Mouse (Mus musculus) hindlimb bud, embryonic 11.5 days (tissue): ENCODE measurements at regions not wholly inside any gene's neighbourhood (a gene's known extent, or its start where the extent isn't known, plus 50 kb on each side); places are given as distances from the start of the nearest gene placed in this dataset.

Experiments
- DNase-seq: peaks from one replicate; pipeline ENCODE4 v3.0.0-alpha.2; 2012; ENCODE audit warnings: low read depth, low spot score; ENCODE audit errors: extremely low spot score

DNA sequence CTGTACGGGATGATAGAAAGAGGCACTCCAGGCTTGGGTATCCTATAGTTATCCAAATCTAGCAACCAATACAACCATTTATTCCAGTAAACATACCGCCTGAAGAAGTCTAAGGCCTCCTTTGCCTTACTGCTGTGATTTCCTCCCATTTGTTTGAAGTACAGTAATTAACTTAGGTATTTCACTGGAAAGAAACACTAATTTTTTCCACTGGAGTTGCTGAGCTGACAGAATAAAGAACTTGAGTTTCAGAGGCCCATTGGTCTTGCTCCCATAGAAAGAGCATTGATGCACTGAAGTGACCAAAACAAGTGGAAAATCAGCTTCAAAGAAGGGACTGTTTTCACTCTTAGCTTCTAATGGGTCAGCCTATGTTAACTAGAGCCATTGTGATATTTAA, 1100.8 kb upstream of the Gm7489 start:
- DNase-seq = no peak

DNA sequence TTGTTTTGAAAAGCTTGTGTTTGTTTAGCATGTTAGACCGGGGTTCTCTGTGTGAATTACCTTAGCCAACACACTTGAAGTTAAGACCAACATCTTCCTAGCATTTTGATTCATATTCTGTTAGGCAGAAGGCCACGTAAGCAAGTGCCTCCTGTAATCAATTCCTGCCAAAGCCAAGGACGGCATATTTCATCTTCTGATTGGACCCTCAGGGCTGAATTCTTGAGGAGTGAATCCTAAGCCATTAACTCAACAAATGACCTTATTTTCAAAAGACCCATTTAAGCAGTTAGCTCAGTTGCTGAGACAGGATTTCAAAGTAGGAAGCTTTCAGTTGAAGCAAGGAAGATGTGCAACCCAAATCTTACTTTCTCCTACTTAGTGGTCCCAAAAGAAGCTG, 1099.5 kb upstream of the Gm7489 start:
- DNase-seq = no peak

DNA sequence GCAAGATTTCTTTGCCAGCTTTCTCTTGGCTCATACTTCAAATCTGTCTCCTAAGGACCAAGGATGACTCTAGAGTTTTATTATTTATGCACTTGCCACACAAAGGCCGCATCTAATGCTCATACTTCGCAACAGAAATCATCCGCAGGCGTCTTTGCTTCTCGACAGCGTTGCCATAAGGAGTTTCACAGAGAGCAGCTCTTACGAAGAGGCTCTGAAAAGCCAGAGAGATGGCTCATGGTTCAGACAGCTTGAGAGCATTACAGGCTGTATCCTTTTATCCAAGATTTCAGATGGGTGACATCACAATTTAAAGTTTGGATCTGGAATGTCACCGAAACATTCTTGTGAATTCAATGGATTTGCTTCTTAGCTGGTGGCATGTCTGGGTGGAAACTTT, 1098.7 kb upstream of the Gm7489 start:
- DNase-seq = no peak

DNA sequence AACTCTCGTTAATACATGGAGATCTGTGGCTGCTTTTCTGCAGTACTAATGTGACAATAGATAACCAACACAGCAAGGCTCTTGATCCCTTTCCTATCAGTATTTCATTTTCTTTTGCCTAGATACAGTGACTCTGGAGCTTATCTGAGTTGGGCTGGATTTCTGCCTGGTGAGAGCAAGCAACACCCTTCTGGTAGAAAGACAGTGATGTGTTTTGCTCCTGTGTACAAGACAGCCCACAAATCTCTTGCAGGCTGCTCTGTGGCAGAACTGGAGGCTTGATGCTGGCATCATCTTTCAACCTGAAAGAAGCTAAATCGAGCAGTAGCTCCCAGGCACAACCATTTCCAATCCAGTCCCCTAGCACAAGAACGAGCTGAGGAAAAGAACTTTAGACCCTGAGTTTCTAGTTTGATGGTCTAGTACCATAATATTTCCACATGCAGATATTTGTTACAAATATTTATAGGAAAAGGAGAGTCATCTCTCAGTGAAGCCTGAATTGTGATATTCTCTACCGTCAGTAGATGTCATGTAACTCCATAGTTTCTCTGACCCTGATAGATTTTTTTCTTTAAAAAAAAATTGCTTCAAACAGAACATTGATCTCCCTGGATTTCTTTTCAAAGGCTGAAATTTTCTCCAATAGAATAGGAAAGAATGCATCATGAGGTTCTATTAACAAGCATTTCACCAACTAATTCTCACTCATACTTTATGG, 1079.1 kb upstream of the Gm7489 start:
- no peak for DNase-seq

DNA sequence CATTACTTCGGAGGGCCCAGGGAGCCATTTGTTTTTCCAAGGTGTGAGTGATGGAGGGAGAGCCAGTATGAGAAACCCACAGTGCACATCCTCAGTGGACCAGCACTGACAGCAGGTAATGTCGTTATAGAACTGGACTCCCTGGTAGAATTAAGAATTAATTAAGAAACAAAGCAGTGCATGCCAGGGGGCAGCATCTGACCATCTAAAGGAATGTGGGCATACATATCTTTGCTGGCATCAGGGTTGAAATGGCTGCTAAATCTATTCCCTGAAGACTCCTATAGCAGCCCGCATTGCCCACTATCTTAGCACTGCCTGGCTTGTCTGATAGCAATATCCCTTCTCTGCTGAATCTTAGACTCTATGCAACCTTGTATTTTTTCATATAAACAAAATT, 1076.1 kb upstream of the Gm7489 start:
- DNase-seq = no peak

GRCm38 (mm10) chr15:52820796-52821195, 1063.9 kb upstream of the Gm7489 start:
- DNase-seq = no peak

GRCm38 (mm10) chr15:52836896-52837295, 1047.8 kb upstream of the Gm7489 start:
- DNase-seq = peak; percentile 49

DNA sequence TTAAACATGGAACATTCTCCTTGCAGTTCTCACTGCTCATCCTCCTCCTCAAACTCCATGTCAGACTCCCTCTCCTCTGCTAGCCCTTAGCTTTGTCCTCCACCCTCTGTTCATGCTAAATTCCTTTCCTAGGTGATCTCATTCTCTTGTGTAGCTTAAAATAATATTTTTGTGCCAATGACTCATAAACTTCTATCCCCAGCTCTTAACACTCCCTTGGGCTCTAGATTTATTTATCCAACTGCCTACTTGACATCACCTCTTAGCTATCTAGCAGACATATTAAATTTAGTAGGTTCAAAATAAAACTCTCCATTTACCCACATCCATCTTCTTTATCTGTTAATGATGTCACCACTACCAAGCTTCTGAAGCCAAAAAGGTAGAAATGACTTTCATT, 1036.6 kb upstream of the Gm7489 start:
- no peak for DNase-seq

DNA sequence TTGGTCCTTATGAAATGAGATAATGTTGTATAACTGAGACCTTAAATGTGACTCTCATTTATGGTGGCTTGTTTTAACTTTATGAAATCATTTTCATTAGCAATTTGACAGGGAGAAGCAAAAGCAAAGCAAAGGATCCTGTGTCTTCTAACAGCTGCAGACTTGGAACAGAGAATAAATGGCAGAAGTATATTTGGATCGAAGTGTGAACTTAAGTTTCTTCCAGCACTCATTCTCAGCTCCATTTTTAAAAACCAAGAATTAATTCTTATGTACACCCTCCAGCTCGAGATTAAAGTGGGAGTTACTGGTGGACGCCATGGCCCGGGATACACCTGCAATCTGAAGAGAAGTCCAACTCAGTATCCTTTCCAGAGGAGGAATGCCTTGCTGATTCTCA, 1026.0 kb upstream of the Gm7489 start:
- no peak for DNase-seq

- no peak for DNase-seq
These were observed 1021.2 kb upstream of the Gm7489 start for GRCm38 (mm10) chr15:52863494-52863893.

GRCm38 (mm10) chr15:52892244-52892950, 992.3 kb upstream of the Gm7489 start:
- DNase-seq = no peak

DNA sequence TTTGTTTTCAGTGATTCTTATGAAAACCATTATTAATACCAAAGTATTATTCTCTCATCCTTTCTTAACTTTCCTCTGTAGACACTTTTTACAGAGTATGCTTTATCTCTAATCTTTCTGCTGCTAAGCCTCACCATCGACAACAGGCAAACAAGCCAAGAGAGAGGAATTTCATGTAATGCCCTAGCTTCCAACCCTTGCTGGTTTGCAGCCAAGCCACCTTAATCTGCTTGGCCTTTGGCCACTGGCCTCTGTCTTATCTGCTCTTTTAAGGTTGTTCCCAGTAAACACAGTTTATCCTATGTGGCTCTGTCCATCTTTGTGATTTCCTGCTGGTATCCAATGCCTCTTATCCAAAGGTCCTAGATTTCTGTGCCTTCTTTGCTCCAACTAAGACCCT, 986.6 kb upstream of the Gm7489 start:
- no peak for DNase-seq

- no peak for DNase-seq
These were observed 985.3 kb upstream of the Gm7489 start for GRCm38 (mm10) chr15:52899403-52899802.

DNA sequence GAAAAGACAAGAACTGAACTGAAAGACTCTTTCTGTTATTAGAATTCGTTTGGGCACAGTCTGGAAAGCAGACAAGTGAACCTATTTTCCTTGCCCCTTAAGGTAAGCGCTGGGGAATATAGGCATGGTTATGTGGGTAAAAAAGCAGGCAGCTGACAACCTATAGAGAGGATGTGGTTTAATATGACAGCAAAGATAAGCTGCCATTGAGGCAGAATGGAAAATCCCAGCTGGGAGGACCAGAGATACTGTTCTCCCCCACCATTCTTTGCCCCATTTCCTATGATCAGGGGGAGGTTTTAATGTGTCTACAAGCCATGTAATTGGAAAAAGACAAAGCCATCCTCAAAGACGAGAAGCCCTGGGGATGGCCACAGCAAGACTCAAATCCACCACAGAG, 984.9 kb upstream of the Gm7489 start:
- DNase-seq = no peak

GRCm38 (mm10) chr15:52905231-52905630, 979.5 kb upstream of the Gm7489 start:
- no peak for DNase-seq

DNA sequence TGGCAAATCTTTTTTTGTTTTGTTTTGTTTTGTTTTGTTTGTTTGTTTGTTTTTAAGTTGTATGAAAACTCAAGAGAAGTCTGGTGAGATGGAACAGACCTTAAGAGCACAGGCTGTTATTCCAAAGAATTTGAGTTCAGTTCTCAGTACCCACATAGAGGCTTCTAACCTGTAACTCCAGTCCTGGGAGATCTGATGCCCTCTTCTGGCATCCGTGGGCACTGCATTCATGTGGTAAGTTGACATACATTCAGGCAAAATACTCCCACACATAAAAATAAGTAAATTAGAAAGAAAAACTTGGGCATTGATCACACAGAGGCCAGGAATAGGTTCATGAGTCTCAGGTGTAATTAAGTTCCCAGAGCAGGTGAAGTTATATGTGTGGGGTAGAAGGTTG, 977.5 kb upstream of the Gm7489 start:
- DNase-seq = no peak

DNA sequence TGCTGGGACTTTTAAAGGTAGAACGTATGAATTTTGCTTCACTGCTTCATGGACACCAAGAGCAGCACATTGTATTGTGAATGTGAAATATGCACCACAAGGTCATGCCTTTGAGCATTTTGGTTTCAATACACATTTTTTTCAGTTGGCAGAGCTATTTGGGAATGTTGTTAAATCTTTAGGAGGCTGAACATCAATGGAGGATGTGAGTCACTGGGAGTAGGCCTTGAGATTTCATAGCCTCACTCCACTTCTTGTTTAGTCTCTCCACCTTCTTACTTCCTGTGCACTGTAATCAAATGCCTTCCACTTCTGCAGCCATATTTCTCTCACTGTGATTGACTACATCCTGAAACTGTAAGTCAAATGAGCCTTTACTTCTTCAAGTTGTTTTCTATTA, 962.4 kb upstream of the Gm7489 start:
- no peak for DNase-seq

- no peak for DNase-seq
These were observed 956.3 kb upstream of the Gm7489 start for GRCm38 (mm10) chr15:52928408-52928807.

DNA sequence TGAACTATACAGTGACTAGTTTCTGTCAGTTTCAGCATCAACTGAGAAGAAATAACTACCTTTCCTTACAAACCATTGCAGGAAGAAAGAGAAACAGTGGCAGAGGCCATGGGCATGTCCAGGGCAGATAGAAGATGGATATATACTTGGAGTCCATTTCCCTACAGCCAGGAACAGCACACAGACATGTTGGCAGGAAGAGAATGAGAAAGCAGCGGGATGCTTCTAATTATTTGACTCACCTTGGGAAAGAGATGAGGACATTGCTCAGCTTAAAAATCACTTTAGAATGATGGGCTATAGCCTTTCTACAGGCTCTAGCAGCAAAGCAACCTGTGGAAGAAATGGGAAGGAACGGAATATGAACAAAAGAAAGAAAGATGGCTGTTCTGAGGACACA, 947.6 kb upstream of the Gm7489 start:
- DNase-seq = no peak

DNA sequence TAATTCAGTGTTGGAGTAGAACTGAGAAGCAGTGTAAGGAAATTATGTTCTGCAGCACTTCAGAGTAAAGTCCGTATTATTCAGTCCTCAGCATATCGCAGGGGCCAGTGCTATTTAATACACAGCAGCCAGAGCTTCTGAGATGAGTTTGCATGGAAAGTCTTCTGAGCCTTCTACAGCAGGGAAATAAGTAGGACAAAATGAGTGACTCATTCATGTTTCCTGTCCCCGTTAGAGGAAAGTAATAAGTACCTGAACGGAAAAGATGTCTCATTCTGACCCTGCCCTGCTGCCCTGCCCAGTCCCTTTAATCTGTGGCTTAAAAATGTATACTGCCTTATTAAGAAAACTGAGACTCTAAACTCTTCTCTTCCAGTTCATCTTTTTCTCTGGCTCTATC, 940.1 kb upstream of the Gm7489 start:
- no peak for DNase-seq

DNA sequence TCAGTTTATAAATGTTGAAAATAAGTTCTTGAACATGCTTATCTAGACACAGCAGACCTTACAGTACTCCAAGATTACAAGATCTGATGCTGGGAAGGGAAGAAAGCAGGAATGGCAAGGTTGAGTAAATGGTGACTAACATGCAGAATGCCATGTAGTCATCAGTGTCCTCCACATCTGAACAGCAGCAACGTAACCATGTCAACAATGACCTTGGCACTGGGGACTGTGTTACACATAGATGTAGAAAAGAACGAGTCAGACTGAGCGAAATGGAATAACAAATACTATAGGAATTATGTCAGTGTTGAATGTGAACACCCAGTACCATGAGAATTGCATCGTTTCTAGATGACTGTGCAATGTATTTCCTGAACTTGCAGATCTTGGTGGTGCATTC, 936.5 kb upstream of the Gm7489 start:
- DNase-seq = no peak

DNA sequence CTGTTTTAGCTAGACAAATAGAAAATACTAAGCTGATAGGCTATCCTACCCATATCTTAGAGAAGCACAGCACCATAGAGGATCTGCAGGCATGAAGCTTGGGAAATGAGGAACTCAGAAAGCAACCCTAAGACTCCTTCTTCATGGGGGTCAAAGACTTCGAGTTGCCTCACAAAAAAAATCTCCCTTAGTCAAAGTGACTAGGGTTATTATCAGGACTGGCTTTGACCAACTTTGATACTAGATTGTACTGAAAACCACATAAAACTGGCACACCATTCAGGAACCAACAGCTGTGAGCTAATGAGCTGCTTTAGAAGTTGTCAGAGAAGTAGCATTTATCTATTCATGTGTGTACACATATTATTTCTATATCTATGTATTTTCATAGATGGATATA, 931.2 kb upstream of the Gm7489 start:
- DNase-seq = no peak
